Mouse (Mus musculus): ENCODE data around the gene Zbtb9. TPM values are rescaled to one million over a fixed set of nuclear protein-coding genes. Genes with fewer than 3 reads are reported as not detected.
A peak's percentile ranks its signal among the peaks of the same experiment; 100 is the strongest.
"Not testable (repeated sequence)": the region's sequence is repeated elsewhere in the genome, so short reads cannot be mapped to it uniquely, and the experiment has no call there.

Gene Zbtb9
- total RNA-seq (2012; rRNA removed), result 6.7 and 8.2 TPM in 2 replicates

GRCm38 (mm10) chr17:26972703-26973574, at the start of gene Zbtb9:
Gene Zbtb9, plus strand, starts transcription at chr17:26973167.
- no peak within 1 kb of the TSS for H3K27ac ChIP-seq (ENCODE audit: insufficient read depth, low read depth, low read length, poor library complexity, severe bottlenecking)
- peaks cover 16% of the 10 kb centered on the region for H3K36me3 ChIP-seq (ENCODE audit: control insufficient read depth, insufficient read depth, low read length, poor library complexity, severe bottlenecking)
- TF ChIP-seq MAFK (IDR thresholded peaks at IDR 0.05; ENCODE audit: insufficient read depth, low read depth, low read length), result no peak
- TF ChIP-seq CHD2 (IDR thresholded peaks at IDR 0.05; ENCODE audit: low read depth, low read length), result peak; percentile 64; the same call in 1 of the 2 replicates
- peak within 1 kb of the TSS; percentile 86 for H3K9ac ChIP-seq (ENCODE audit: insufficient read depth, low read depth, low read length, poor library complexity, severe bottlenecking)
- H3K4me3 ChIP-seq (ENCODE audit: insufficient read depth in 1 of 2, low read depth in 1 of 2, low read length in 2 of 2, poor library complexity in 1 of 2, severe bottlenecking in 1 of 2), result peak within 1 kb of the TSS; percentile 77 to 93
- in situ Hi-C loops (cut with MboI; ENCODE audit: low sequenced_read_pairs in 2 of 2, unreplicated experiment in 2 of 2), result no loop called here
- DNase-seq (ENCODE audit: low read depth, low spot score), result peak; percentile 90
- peaks cover 0 to 15% of the 10 kb centered on the region in 2 experiments; a peak in 1 of 4 replicates for H3K4me1 ChIP-seq (ENCODE audit: control insufficient read depth in 2 of 2, insufficient read depth in 2 of 2, low read length in 2 of 2, poor library complexity in 1 of 2)
- H3K9me3 ChIP-seq (ENCODE audit: control insufficient read depth, insufficient read depth, low read depth, low read length), result no peaks in the 10 kb centered on the region

DNA sequence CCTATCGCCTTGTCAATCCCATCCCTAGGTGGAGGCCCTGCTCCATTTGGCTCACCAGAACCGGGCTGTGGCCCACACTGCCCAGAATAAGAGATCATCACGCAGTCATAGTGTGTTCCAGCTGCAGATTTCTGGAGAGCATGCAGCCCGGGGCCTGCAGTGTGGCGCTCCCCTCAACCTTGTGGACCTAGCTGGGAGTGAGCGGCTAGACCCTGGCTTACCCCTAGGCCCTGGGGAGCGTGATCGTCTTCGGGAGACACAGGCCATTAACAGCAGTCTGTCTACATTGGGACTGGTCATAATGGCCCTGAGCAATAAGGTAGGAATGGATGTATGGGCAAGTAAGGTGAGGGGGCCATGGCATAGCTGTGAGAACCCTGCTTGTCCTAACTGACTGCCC, 47.6 kb upstream of the Zbtb9 start:
- H3K4me1 ChIP-seq (ENCODE audit: control insufficient read depth in 2 of 2, insufficient read depth in 2 of 2, low read length in 2 of 2, poor library complexity in 1 of 2); H3K27ac ChIP-seq (ENCODE audit: insufficient read depth, low read depth, low read length, poor library complexity, severe bottlenecking); H3K4me3 ChIP-seq (ENCODE audit: insufficient read depth in 1 of 2, low read depth in 1 of 2, low read length in 2 of 2, poor library complexity in 1 of 2, severe bottlenecking in 1 of 2); in situ Hi-C loops (cut with MboI; ENCODE audit: low sequenced_read_pairs in 2 of 2, unreplicated experiment in 2 of 2); H3K9me3 ChIP-seq (ENCODE audit: control insufficient read depth, insufficient read depth, low read depth, low read length); DNase-seq (ENCODE audit: low read depth, low spot score); H3K9ac ChIP-seq (ENCODE audit: insufficient read depth, low read depth, low read length, poor library complexity, severe bottlenecking): not testable (repeated sequence)
- peaks cover 55% of the 10 kb centered on the region for H3K36me3 ChIP-seq (ENCODE audit: control insufficient read depth, insufficient read depth, low read length, poor library complexity, severe bottlenecking)

DNA sequence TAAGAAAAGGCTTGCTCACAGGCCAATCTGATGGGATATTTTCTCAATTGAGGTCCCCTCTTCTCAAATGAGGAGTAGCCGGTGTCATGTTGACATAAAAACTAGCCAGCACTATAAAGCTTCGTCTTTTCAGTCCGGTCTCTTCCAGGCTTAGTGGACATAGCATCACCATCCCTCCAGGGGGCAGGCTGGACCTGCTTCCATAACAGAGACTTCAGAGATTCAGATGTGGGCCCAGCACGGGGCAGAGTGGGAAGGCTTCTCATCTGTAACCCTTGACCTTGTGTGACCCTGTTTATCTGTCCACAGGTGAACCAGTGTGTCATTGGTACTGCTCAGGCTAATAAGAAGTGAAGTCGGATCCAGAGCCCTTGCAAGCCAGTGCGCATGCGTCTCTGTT, 41.2 kb upstream of the Zbtb9 start:
- in situ Hi-C loops (cut with MboI; ENCODE audit: low sequenced_read_pairs in 2 of 2, unreplicated experiment in 2 of 2), result not testable (repeated sequence)
- peaks cover 41% of the 10 kb centered on the region for H3K36me3 ChIP-seq (ENCODE audit: control insufficient read depth, insufficient read depth, low read length, poor library complexity, severe bottlenecking)

GRCm38 (mm10) chr17:26932839-26933398, 40.0 kb upstream of the Zbtb9 start, which contains the start of gene Phf1:
Gene Phf1, plus strand, starts transcription at chr17:26933052.
- peak within 1 kb of the TSS; percentile 41 for H3K9ac ChIP-seq (ENCODE audit: insufficient read depth, low read depth, low read length, poor library complexity, severe bottlenecking)
- H3K9me3 ChIP-seq (ENCODE audit: control insufficient read depth, insufficient read depth, low read depth, low read length), result no peaks in the 10 kb centered on the region
- peaks cover 6 to 9% of the 10 kb centered on the region in 2 experiments; a peak in 2 of 4 replicates for H3K4me1 ChIP-seq (ENCODE audit: control insufficient read depth in 2 of 2, insufficient read depth in 2 of 2, low read length in 2 of 2, poor library complexity in 1 of 2)
- no peak within 1 kb of the TSS; the same call in 1 of the 2 replicates for H3K27ac ChIP-seq (ENCODE audit: insufficient read depth, low read depth, low read length, poor library complexity, severe bottlenecking)
- peak within 1 kb of the TSS; percentile 59 to 79 for H3K4me3 ChIP-seq (ENCODE audit: insufficient read depth in 1 of 2, low read depth in 1 of 2, low read length in 2 of 2, poor library complexity in 1 of 2, severe bottlenecking in 1 of 2)
- peaks cover 43% of the 10 kb centered on the region for H3K36me3 ChIP-seq (ENCODE audit: control insufficient read depth, insufficient read depth, low read length, poor library complexity, severe bottlenecking)
- in situ Hi-C loops (cut with MboI; ENCODE audit: low sequenced_read_pairs in 2 of 2, unreplicated experiment in 2 of 2), result no loop called here
- TF ChIP-seq HCFC1 (IDR thresholded peaks at IDR 0.05; ENCODE audit: borderline replicate concordance, insufficient read depth, low read length), result no peak
- no peak for TF ChIP-seq ZNF384 (IDR thresholded peaks at IDR 0.05; ENCODE audit: low read depth, low read length)
- TF ChIP-seq CHD2 (IDR thresholded peaks at IDR 0.05; ENCODE audit: low read depth, low read length), result no peak
- no peak for TF ChIP-seq MAFK (IDR thresholded peaks at IDR 0.05; ENCODE audit: insufficient read depth, low read depth, low read length)
- TF ChIP-seq ZC3H11A (IDR thresholded peaks at IDR 0.05; ENCODE audit: borderline replicate concordance, low read depth, low read length), result no peak
- peak; percentile 89 for DNase-seq (ENCODE audit: low read depth, low spot score)

More for the DNA sequence above, 41.2 kb upstream of the Zbtb9 start:
- H3K4me1 ChIP-seq (ENCODE audit: control insufficient read depth in 2 of 2, insufficient read depth in 2 of 2, low read length in 2 of 2, poor library complexity in 1 of 2); H3K9ac ChIP-seq (ENCODE audit: insufficient read depth, low read depth, low read length, poor library complexity, severe bottlenecking); DNase-seq (ENCODE audit: low read depth, low spot score); H3K27ac ChIP-seq (ENCODE audit: insufficient read depth, low read depth, low read length, poor library complexity, severe bottlenecking); H3K9me3 ChIP-seq (ENCODE audit: control insufficient read depth, insufficient read depth, low read depth, low read length); H3K4me3 ChIP-seq (ENCODE audit: insufficient read depth in 1 of 2, low read depth in 1 of 2, low read length in 2 of 2, poor library complexity in 1 of 2, severe bottlenecking in 1 of 2): not testable (repeated sequence)

GRCm38 (mm10) chr17:26933419-26933818, 39.5 kb upstream of the Zbtb9 start:
- H3K4me1 ChIP-seq (ENCODE audit: control insufficient read depth in 2 of 2, insufficient read depth in 2 of 2, low read length in 2 of 2, poor library complexity in 1 of 2), result peaks cover 7 to 10% of the 10 kb centered on the region in 2 experiments; a peak in 2 of 4 replicates
- peak overlapping the region; percentile 59 to 79 for H3K4me3 ChIP-seq (ENCODE audit: insufficient read depth in 1 of 2, low read depth in 1 of 2, low read length in 2 of 2, poor library complexity in 1 of 2, severe bottlenecking in 1 of 2)
- peak overlapping the region; percentile 41 for H3K9ac ChIP-seq (ENCODE audit: insufficient read depth, low read depth, low read length, poor library complexity, severe bottlenecking)
- no peak for DNase-seq (ENCODE audit: low read depth, low spot score)
- TF ChIP-seq CHD2 (IDR thresholded peaks at IDR 0.05; ENCODE audit: low read depth, low read length), result no peak
- TF ChIP-seq ZC3H11A (IDR thresholded peaks at IDR 0.05; ENCODE audit: borderline replicate concordance, low read depth, low read length), result no peak
- no peak for TF ChIP-seq ZNF384 (IDR thresholded peaks at IDR 0.05; ENCODE audit: low read depth, low read length)
- TF ChIP-seq MAFK (IDR thresholded peaks at IDR 0.05; ENCODE audit: insufficient read depth, low read depth, low read length), result no peak
- no peak for TF ChIP-seq HCFC1 (IDR thresholded peaks at IDR 0.05; ENCODE audit: borderline replicate concordance, insufficient read depth, low read length)
- H3K27ac ChIP-seq (ENCODE audit: insufficient read depth, low read depth, low read length, poor library complexity, severe bottlenecking), result no peak overlapping the region
- no peaks in the 10 kb centered on the region for H3K9me3 ChIP-seq (ENCODE audit: control insufficient read depth, insufficient read depth, low read depth, low read length)
- peaks cover 44% of the 10 kb centered on the region for H3K36me3 ChIP-seq (ENCODE audit: control insufficient read depth, insufficient read depth, low read length, poor library complexity, severe bottlenecking)
- in situ Hi-C loops (cut with MboI; ENCODE audit: low sequenced_read_pairs in 2 of 2, unreplicated experiment in 2 of 2), result no loop called here

Data from ES-E14 (cell line).